Mouse (Mus musculus) midbrain, embryonic 12.5 days (tissue): ENCODE measurements around the gene Cercam. TPM values are rescaled to one million over a fixed set of nuclear protein-coding genes. Genes with fewer than 3 reads are reported as not detected.
"Not testable (repeated sequence)": the region's sequence is repeated elsewhere in the genome, so short reads cannot be mapped to it uniquely, and the experiment has no call there.

ENCODE experiments used
- ATAC-seq: fragments of 200-750 bp; cut with Nextera tagmentation; 2 replicates; pipeline ENCODE4 v1.8.0; 2017; ENCODE audit warnings: low read depth, moderate TSS enrichment, moderate library complexity; ENCODE audit not compliant: low FRiP score
- H3K27ac ChIP-seq: fragments of 300-500 bp; sonication (generic); replicated peaks from 2 replicates; pipeline ENCODE4 v1.5.1; 2016; ENCODE audit warnings: mild to moderate bottlenecking
- H3K27me3 ChIP-seq: fragments of 300-500 bp; sonication (generic); 2 replicates; pipeline ENCODE4 v1.6.1; 2016; ENCODE audit warnings: mild to moderate bottlenecking
- H3K36me3 ChIP-seq: fragments of 300-500 bp; sonication (generic); 2 replicates; pipeline ENCODE4 v1.6.1; 2016
- H3K4me1 ChIP-seq: fragments of 300-500 bp; sonication (generic); 2 replicates; pipeline ENCODE4 v1.6.1; 2016
- H3K4me2 ChIP-seq: fragments of 300-500 bp; sonication (generic); replicated peaks from 2 replicates; pipeline ENCODE4 v1.6.1; 2016; ENCODE audit warnings: mild to moderate bottlenecking, moderate library complexity
- H3K4me3 ChIP-seq: fragments of 300-500 bp; sonication (generic); 2 replicates; pipeline ENCODE4 v1.5.1; 2016; ENCODE audit warnings: mild to moderate bottlenecking
- H3K9ac ChIP-seq: fragments of 300-500 bp; sonication (generic); replicated peaks from 2 replicates; pipeline ENCODE4 v1.6.1; 2016; ENCODE audit warnings: mild to moderate bottlenecking, moderate library complexity
- H3K9me3 ChIP-seq: fragments of 300-500 bp; sonication (generic); 2 replicates; pipeline ENCODE4 v1.6.1; 2016; ENCODE audit warnings: mild to moderate bottlenecking
- WGBS: fragments of 180-500 bp; shearing (Covaris S2); methylation state at CpG from one replicate; pipeline ENCODE4 v1.1.7; 2016; 5-methylcytosine and 5-hydroxymethylcytosine counted together
- polyA plus RNA-seq: library from polyadenylated mRNA; unstranded; fragments of >200 nt; fragmentation: Nextera tagmentation; extraction: Ambion mirVana; gene quantifications from 2 replicates; pipeline ENCODE4 v1.2.1, GENCODE M21; 2016

Gene Cercam
- polyA plus RNA-seq, 1 experiment from 2014 or later, result 22.3 TPM

DNA sequence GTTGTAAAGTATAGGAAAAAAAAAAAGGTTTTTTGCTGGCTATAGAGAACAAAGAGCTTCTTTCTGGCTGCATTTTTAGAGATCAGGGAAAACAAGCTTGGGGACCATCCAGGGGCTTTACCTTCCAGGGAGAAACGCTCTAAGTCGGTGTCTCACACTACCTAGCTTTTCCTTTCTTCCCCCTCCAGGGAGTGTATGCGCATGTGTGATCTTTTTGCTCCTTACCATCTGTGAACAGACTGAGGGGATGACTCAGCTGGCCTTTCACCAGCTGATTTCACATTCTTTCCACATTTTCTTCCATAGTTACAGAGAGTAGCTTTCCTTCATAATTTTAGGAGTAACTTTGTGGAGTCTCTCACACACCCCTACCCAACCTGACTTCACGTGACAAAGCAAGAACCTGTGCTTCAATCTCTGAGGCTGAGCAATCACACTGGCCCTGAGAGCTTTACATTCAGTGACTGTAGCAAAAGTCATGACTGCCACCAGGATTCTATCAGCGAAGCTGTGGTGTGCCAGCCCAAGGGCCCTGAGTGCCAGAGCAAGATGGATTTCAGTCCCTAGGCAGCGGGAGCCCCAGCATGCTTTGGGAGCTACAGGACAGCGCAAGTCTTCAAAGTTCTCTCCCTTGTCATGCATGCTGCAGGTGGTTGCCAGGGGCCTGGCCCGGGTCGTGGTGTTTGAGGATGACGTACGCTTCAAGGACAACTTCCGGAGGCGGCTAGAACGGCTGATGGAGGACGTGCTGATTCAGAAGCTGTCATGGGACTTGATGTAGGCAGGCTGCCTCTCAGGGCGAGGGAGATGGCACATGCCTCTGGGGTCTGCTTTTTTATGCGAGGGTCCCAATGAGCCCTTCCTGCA is 11.2 kb downstream of the Cercam start:
- H3K27me3 ChIP-seq, result no peaks in the 10 kb centered on the region
- WGBS, result 83% methylated on average over 17 of the region's 17 CpGs
- H3K4me1 ChIP-seq, result 0 out of 2 replicates have a peak, but pooled peaks cover 2% of the 10 kb centered on the region
- H3K27ac ChIP-seq, result no peak overlapping the region
- H3K4me2 ChIP-seq, result no peak overlapping the region
- H3K36me3 ChIP-seq, result peaks cover 27% of the 10 kb centered on the region
- no peak for ATAC-seq
- H3K9me3 ChIP-seq, result no peaks in the 10 kb centered on the region
- no peak overlapping the region for H3K9ac ChIP-seq
- H3K4me3 ChIP-seq, result no peak overlapping the region

DNA sequence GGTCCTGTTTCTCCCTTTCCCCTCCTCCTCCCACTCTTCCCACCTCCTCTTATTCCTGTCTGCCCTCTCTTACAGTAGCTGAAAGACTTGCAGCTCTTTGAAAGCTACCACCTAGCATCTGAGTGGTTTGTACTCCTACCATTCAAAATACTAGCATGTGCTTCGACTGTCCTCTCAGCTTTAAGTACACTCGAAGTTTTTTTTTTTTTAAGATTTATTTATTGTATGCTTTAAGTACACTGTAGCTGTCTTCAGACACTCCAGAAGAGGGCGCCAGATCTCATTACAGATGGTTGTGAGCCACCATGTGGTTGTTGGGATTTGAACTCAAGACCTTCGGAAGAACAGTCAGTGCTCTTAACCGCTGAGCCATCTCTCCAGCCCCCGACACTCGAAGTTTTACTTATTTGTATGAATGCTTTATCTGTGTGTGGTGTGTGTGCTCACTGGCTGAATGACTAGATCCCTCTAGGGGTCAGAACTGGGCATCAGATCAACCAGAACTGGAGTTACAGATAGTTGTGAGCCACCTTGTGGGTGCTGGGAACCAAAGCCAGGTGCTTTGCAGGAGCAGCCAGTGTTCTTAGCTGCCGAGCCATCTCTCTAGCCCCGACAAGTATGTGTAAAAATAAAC is 17.8 kb downstream of the Cercam start:
- not testable (repeated sequence) for H3K9me3 ChIP-seq, H3K4me2 ChIP-seq, H3K9ac ChIP-seq, H3K4me3 ChIP-seq, H3K27me3 ChIP-seq, ATAC-seq, H3K36me3 ChIP-seq, H3K27ac ChIP-seq
- 87% methylated on average over 9 of the region's 9 CpGs for WGBS
- peaks cover 21% of the 10 kb centered on the region for H3K4me1 ChIP-seq

- H3K9me3 ChIP-seq, result no peaks in the 10 kb centered on the region
- peak; percentile 82 for ATAC-seq
- peaks cover 21% of the 10 kb centered on the region for H3K4me1 ChIP-seq
- H3K27me3 ChIP-seq, result no peaks in the 10 kb centered on the region
- 1% methylated on average over 64 of the region's 70 CpGs for WGBS
- peak within 1 kb of the TSS; percentile 91 for H3K4me2 ChIP-seq
- peaks cover 26% of the 10 kb centered on the region for H3K36me3 ChIP-seq
- H3K9ac ChIP-seq, result peak within 1 kb of the TSS; percentile 98
- peak within 1 kb of the TSS; percentile 88 for H3K27ac ChIP-seq
- peak within 1 kb of the TSS; percentile 99 for H3K4me3 ChIP-seq
Measured at GRCm38 (mm10) chr2:29889066-29889944, 20.3 kb downstream of the Cercam start, which contains the start of gene Odf2. TSS of gene Odf2 (plus strand) at chr2:29889221.

GRCm38 (mm10) chr2:29889991-29890833 is 21.2 kb downstream of the Cercam start:
- Histone ChIP-seq H3K4me2 (peak overlapping the region; percentile 91), H3K27me3 (no peaks in the 10 kb centered on the region), H3K4me3 (peak overlapping the region; percentile 99), H3K9me3 (no peaks in the 10 kb centered on the region), H3K36me3 (peaks cover 35% of the 10 kb centered on the region), H3K9ac (peak overlapping the region; percentile 98), H3K27ac (peak overlapping the region; percentile 88), H3K4me1 (peaks cover 21% of the 10 kb centered on the region)
- peak; percentile 90 for ATAC-seq
- under 1% methylated on average over 53 of the region's 61 CpGs for WGBS

- Histone ChIP-seq H3K9me3 (no peaks in the 10 kb centered on the region), H3K4me3 (no peak overlapping the region), H3K36me3 (peaks cover 49% of the 10 kb centered on the region), H3K27me3 (no peaks in the 10 kb centered on the region), H3K4me2 (no peak overlapping the region), H3K27ac (no peak overlapping the region), H3K4me1 (peaks cover 21% of the 10 kb centered on the region), H3K9ac (0 out of 2 replicates have a peak overlapping the region, but pooled peaks have one; percentile 15)
- WGBS, result 93% methylated on average over 6 of the region's 6 CpGs
- no peak for ATAC-seq
Measured at GRCm38 (mm10) chr2:29891773-29892172, 22.8 kb downstream of the Cercam start.

DNA sequence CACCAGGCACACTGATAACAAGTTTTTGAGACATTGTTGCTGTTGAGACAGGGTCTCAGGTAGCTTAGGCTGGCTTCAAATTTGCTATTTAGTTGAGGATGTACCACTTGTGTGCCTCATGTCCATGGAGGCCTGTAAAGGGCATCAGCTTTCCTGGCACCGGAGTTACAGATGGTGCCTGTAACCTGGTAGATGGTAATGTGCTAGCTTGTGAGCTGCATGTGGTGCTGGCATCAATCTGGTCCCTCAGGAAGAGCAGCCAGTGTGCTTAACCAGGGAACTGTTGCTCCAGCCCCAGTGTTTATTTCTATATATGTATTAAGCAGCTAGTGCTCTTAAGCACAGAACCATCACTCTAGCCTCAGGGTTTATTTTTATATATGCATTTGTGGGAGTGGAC is 27.1 kb downstream of the Cercam start:
- no peak overlapping the region for H3K27ac ChIP-seq
- ATAC-seq, result no peak
- H3K4me1 ChIP-seq, result peaks cover 7% of the 10 kb centered on the region
- H3K4me3 ChIP-seq, result no peak overlapping the region
- H3K36me3 ChIP-seq, result peaks cover 92% of the 10 kb centered on the region
- no peaks in the 10 kb centered on the region for H3K27me3 ChIP-seq
- H3K9ac ChIP-seq, result no peak overlapping the region
- no peak overlapping the region for H3K4me2 ChIP-seq
- H3K9me3 ChIP-seq, result no peaks in the 10 kb centered on the region
- 100% methylated on average over 1 of the region's 1 CpGs for WGBS

- H3K27ac ChIP-seq, result no peak overlapping the region
Measured at GRCm38 (mm10) chr2:29897366-29897765, 28.4 kb downstream of the Cercam start.

GRCm38 (mm10) chr2:29898081-29898480 is 29.1 kb downstream of the Cercam start:
- Histone ChIP-seq H3K4me3 (no peak overlapping the region), H3K4me2 (no peak overlapping the region), H3K4me1 (no peaks in the 10 kb centered on the region), H3K9me3 (no peaks in the 10 kb centered on the region), H3K27me3 (no peaks in the 10 kb centered on the region), H3K9ac (no peak overlapping the region), H3K36me3 (peaks cover 97% of the 10 kb centered on the region), H3K27ac (no peak overlapping the region)
- 96% methylated on average over 1 of the region's 1 CpGs for WGBS
- ATAC-seq, result no peak

More at GRCm38 (mm10) chr2:29897366-29897765, 28.4 kb downstream of the Cercam start:
- no peak overlapping the region for H3K4me3 ChIP-seq
- H3K9ac ChIP-seq, result no peak overlapping the region
- no peak overlapping the region for H3K4me2 ChIP-seq
- no peaks in the 10 kb centered on the region for H3K9me3 ChIP-seq
- peaks cover 96% of the 10 kb centered on the region for H3K36me3 ChIP-seq
- no peaks in the 10 kb centered on the region for H3K4me1 ChIP-seq
- ATAC-seq, result no peak
- 94% methylated on average over 2 of the region's 2 CpGs for WGBS
- H3K27me3 ChIP-seq, result no peaks in the 10 kb centered on the region

DNA sequence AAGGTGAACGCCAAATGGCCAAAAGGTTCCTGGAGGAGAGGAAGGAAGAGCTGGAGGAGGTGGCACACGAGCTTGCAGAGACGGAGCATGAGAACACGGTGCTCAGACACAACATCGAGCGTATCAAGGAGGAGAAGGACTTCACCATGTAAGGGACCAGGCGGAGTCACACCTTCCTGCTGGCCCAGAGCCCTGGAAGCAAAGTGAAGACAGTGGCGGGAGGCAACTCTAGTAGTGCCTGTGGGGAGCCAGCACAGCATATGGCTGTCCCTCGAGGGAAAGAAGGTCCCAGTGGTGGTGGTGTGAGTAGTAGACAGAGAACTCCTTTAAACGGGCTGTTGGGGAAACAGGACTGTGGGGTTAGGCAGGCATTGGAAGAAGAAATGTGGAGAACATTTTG is 33.2 kb downstream of the Cercam start:
- Histone ChIP-seq H3K4me1 (no peaks in the 10 kb centered on the region), H3K27ac (no peak overlapping the region), H3K9ac (no peak overlapping the region), H3K9me3 (no peaks in the 10 kb centered on the region), H3K4me2 (no peak overlapping the region), H3K27me3 (no peaks in the 10 kb centered on the region), H3K4me3 (no peak overlapping the region), H3K36me3 (peaks cover 100% of the 10 kb centered on the region)
- no peak for ATAC-seq
- WGBS, result 93% methylated on average over 10 of the region's 10 CpGs

DNA sequence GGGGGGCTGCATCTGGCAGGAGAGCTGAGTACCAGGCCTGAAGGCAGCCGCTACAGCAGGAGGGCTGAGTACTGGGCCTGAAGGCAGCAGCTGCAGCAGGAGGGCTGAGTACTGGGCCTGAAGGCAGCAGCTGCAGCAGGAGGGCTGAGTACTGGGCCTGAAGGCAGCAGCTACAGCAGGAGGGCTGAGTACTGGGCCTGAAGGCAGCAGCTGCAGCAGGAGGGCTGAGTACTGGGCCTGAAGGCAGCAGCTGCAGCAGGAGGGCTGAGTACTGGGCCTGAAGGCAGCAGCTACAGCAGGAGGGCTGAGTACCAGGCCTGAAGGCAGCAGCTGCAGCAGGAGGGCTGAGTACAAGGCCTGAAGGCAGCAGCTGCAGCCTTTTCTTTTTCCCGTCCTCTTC is 39.2 kb downstream of the Cercam start:
- H3K27me3 ChIP-seq, H3K9ac ChIP-seq, H3K4me2 ChIP-seq, H3K9me3 ChIP-seq, H3K4me3 ChIP-seq, ATAC-seq, H3K4me1 ChIP-seq, H3K27ac ChIP-seq: not testable (repeated sequence)
- WGBS, result 83% methylated on average over 2 of the region's 2 CpGs
- peaks cover 87% of the 10 kb centered on the region for H3K36me3 ChIP-seq

DNA sequence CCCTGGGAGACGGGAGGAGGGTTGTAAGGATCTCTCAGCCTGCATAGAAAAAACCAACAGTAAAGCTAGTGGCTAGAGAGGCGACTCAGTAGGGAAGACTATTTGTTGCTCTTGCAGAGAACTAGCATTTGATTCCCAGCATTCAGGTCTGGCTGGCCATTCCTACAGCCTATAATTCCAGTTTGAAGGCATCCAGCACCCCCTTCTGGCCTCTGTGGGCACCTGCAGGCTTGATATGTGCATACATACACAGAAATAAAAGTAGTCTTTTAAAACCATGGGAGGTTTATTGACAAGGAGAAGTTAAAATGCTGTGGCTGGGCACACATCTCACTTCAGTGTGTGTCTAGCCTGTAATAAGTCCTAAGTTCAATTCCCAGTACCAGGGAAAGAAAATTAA is 41.1 kb downstream of the Cercam start:
- Histone ChIP-seq H3K4me1 (no peaks in the 10 kb centered on the region), H3K9me3 (no peaks in the 10 kb centered on the region), H3K4me2 (no peak overlapping the region), H3K36me3 (peaks cover 86% of the 10 kb centered on the region), H3K9ac (no peak overlapping the region), H3K27me3 (no peaks in the 10 kb centered on the region), H3K27ac (no peak overlapping the region), H3K4me3 (no peak overlapping the region)
- no peak for ATAC-seq
- 86% methylated on average over 2 of the region's 2 CpGs for WGBS
